Mouse (Mus musculus) G1E (cell line): ENCODE measurements around the gene Gm49369.

Experiments used
- CTCF ChIP-seq: IDR thresholded peaks from 2 replicates; pipeline ENCODE4 v1.5.1; 2012; ENCODE audit warnings: low read depth, low read length, inconsistent platforms, mixed read lengths
- GATA1 ChIP-seq: IDR thresholded peaks from 2 replicates; pipeline ENCODE4 v1.6.1; 2012; ENCODE audit warnings: borderline replicate concordance, low read length, inconsistent platforms, mixed read lengths

DNA sequence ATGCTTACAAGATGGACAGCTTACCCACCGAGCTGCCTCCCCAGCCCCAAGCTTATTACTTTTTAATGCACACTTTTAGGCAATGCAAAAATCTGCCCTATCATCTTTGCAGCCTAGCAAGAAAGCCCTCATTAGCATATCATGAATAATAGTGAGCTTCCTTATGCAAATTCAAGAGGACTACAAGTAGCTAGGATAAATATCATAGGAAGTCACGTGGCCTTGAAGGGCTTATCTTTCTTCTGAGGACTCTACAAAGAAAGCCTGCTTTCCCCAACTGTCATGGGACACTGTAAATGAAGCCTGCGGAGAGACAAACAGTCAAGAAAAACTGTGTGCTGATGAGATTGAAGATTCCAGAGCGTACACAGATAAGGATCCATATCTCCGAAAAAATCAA lies 30.9 kb downstream of the Gm49369 start:
- no peak for TF ChIP-seq CTCF
- TF ChIP-seq GATA1, result no peak
